Mouse (Mus musculus) limb, embryonic 10.5 days (tissue): ENCODE measurements around the gene Prkch. TPM values are rescaled to one million over a fixed set of nuclear protein-coding genes. Genes with fewer than 3 reads are reported as not detected.
A peak's percentile ranks its signal among the peaks of the same experiment; 100 is the strongest.

Experiments used
- DNase-seq: peaks from one replicate; pipeline ENCODE4 v3.0.0-alpha.2; 2017; ENCODE audit warnings: low spot score
- H3K27ac ChIP-seq: fragments of 300-500 bp; sonication (generic); 2 replicates; pipeline ENCODE4 v1.5.1; 2016; ENCODE audit warnings: mild to moderate bottlenecking
- H3K27me3 ChIP-seq: fragments of 300-500 bp; sonication (generic); 2 replicates; pipeline ENCODE4 v1.6.1; 2016; ENCODE audit warnings: low read depth, mild to moderate bottlenecking; ENCODE audit not compliant: poor library complexity, severe bottlenecking
- H3K36me3 ChIP-seq: fragments of 300-500 bp; sonication (generic); 2 replicates; pipeline ENCODE4 v1.6.1; 2016; ENCODE audit warnings: mild to moderate bottlenecking, moderate library complexity
- H3K4me1 ChIP-seq: fragments of 300-500 bp; sonication (generic); 2 replicates; pipeline ENCODE4 v1.6.1; 2016
- H3K4me3 ChIP-seq: fragments of 300-500 bp; sonication (generic); 2 replicates; pipeline ENCODE4 v1.5.1; 2016; ENCODE audit warnings: mild to moderate bottlenecking, moderate library complexity
- H3K9me3 ChIP-seq: fragments of 300-500 bp; sonication (generic); replicated peaks from 2 replicates; pipeline ENCODE4 v1.6.1; 2016; ENCODE audit warnings: mild to moderate bottlenecking
- WGBS: fragments of 180-500 bp; shearing (Covaris S2); methylation state at CpG from one replicate; pipeline ENCODE4 v1.1.7; 2016; 5-methylcytosine and 5-hydroxymethylcytosine counted together
- polyA plus RNA-seq: library from polyadenylated mRNA; unstranded; fragments of >200 nt; fragmentation: Nextera tagmentation; extraction: Ambion mirVana; gene quantifications from 2 replicates; pipeline ENCODE4 v1.2.1, GENCODE M21; 2016

Prkch gene
- polyA plus RNA-seq, 1 experiment from 2014 or later, result 7.4 TPM

DNA sequence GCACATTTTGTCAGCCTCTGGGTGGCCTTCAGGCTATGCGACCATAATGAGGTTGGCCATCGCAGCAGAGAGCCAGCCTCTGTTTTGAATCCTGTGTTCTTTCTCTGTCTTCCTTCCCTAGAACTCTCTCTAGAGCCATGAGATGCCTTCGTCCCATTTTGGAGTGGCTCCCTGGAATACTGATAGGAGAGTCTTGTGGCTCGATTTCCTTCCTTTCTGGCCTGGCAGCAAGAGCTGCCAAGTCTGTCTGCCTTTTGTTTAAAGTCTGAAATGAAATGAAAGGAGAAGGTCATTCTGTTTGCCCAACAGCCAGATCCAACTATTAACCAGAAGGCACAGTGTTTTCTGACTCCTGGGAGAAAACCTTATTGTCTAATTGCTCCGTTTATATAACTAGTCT, 184.2 kb downstream of the Prkch start:
- no peaks in the 10 kb centered on the region for H3K9me3 ChIP-seq
- H3K27ac ChIP-seq, result no peak overlapping the region
- WGBS, result 87% methylated on average over 5 of the region's 5 CpGs
- no peaks in the 10 kb centered on the region for H3K36me3 ChIP-seq
- H3K27me3 ChIP-seq, result no peaks in the 10 kb centered on the region
- no peak for DNase-seq
- H3K4me1 ChIP-seq, result peaks cover 12% of the 10 kb centered on the region; the same call in 1 of the 2 replicates
- H3K4me3 ChIP-seq, result no peak overlapping the region

DNA sequence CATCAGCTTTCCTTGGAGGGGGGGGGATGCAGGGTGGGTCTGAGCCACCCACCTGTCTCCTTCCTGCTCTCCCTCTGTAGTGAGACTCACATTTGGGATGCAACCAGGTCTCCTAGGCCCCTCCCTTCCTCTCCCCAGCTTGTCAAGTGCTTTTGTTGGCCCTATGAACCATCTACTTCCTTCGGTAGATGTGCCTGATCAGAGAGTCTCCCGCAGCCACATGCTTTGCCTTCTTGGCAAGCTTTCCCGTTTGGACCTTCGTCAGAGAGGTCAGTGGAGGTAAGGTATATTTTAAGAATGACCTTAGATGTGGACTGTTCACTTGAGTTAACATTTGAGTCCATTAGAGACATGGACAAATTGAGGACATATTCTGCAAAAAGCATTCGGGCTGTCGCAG, 184.9 kb downstream of the Prkch start:
- WGBS, result 93% methylated on average over 6 of the region's 6 CpGs
- Histone ChIP-seq H3K4me3 (no peak overlapping the region), H3K27me3 (no peaks in the 10 kb centered on the region), H3K27ac (no peak overlapping the region), H3K4me1 (peaks cover 9% of the 10 kb centered on the region; the same call in 1 of the 2 replicates), H3K36me3 (no peaks in the 10 kb centered on the region), H3K9me3 (no peaks in the 10 kb centered on the region)
- DNase-seq, result no peak

DNA sequence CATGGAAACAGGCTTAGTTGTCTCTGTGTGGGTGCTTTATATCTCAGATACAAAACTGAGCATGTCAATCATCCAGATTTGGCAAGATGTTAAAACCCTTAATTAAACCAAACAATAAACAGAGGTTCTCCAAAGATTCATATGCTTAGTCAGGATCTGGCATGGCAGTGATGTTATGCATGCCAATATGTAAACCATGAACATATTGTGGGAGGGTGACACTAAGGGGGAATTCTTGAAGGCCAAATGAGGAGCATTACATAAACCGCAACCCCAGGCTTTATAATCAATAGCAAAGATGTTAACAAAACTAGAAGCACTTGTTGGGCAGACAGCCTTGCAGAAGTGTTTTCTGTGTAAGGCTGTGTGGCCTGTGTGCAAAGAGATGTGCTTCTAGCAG, 186.2 kb downstream of the Prkch start:
- Histone ChIP-seq H3K36me3 (no peaks in the 10 kb centered on the region), H3K9me3 (no peaks in the 10 kb centered on the region), H3K4me3 (no peak overlapping the region), H3K4me1 (no peaks in the 10 kb centered on the region), H3K27me3 (no peaks in the 10 kb centered on the region), H3K27ac (no peak overlapping the region)
- WGBS, result 97% methylated on average over 1 of the region's 1 CpGs
- no peak for DNase-seq

DNA sequence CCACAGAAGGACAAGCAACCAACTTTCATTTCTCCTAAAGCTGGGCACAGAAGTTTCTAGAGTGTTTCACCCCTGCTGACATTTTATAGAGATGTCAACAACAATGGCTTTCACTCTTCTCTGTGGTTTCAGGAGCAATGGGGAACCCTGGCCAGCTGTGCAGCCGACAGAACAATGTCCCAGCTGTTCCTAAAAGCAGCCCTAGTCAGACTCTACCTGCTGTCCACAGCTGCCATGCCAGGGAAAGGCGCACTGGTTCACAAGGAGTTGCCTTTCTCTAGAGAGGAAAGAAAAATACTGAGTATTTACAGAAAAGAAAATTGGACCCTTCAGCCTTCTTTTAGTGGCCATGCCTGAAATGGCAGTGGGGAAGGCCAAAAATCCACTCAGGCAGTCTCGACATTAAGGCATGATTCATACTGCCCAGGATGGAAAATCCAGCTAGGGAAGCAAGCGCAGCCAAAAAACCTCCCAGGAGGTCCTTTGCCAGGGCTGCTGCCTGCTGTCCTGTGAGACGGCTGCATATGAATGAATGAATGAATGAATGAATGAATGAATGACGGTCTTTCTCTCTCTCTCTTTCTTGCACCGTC, 190.3 kb downstream of the Prkch start:
- Histone ChIP-seq H3K4me1 (peaks cover 8% of the 10 kb centered on the region), H3K4me3 (no peak overlapping the region), H3K9me3 (no peaks in the 10 kb centered on the region), H3K27me3 (no peaks in the 10 kb centered on the region), H3K27ac (no peak overlapping the region), H3K36me3 (no peaks in the 10 kb centered on the region)
- no peak for DNase-seq
- WGBS, result 88% methylated on average over 7 of the region's 7 CpGs

DNA sequence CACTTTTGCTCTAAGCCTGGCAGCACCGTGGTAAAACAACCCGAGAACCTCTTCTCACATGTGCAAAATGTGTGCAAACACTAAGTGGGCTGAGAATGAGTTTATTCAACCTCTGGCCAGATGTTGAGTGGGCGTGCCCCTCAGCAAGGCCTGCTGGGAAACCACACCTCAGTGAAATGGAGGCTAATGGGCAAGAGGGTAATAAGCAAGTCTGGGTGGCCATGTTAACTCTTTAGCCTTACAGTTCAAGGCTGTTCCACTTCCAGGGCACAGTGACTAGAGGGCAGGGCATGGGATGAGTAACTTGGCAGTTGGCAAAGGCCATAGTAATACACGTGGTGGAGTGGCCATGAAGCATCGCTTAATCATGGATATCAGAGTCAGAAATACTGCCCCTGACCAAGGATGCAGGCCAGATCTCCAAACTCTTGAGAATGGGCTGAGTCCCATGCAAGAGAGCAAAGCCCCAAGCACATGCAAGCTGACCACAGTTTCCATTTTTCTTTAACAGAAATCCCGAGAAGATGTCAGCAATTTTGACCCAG, 191.9 kb downstream of the Prkch start:
- 92% methylated on average over 6 of the region's 6 CpGs for WGBS
- no peak for DNase-seq
- no peak overlapping the region for H3K27ac ChIP-seq

DNA sequence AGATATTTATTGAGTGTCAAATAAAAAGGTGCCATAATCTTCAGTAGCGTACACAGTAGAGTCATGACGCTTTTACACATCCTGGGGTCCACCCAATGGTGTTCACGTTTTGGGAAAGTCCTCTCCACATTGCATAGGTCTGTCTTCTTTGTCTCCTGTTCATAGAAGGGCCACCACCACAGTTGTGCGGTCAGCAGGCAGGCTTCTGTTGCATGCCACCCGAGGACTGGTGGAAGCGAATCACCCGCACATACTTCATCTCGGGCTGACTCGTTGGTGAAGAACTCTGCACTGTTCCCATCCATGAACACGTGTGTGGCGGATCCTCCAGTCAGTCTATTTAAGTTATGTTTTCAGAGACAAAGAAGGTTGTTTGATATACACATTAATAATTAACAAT, 193.1 kb downstream of the Prkch start:
- no peaks in the 10 kb centered on the region for H3K27me3 ChIP-seq
- H3K9me3 ChIP-seq, result no peaks in the 10 kb centered on the region
- DNase-seq, result no peak
- no peak overlapping the region for H3K4me3 ChIP-seq
- H3K36me3 ChIP-seq, result no peaks in the 10 kb centered on the region
- peaks cover 14% of the 10 kb centered on the region for H3K4me1 ChIP-seq
- H3K27ac ChIP-seq, result no peak overlapping the region
- WGBS, result 92% methylated on average over 11 of the region's 11 CpGs

More for the DNA sequence above, 191.9 kb downstream of the Prkch start:
- Histone ChIP-seq H3K27me3 (no peaks in the 10 kb centered on the region), H3K36me3 (no peaks in the 10 kb centered on the region), H3K4me1 (peaks cover 14% of the 10 kb centered on the region), H3K9me3 (no peaks in the 10 kb centered on the region), H3K4me3 (no peak overlapping the region)

DNA sequence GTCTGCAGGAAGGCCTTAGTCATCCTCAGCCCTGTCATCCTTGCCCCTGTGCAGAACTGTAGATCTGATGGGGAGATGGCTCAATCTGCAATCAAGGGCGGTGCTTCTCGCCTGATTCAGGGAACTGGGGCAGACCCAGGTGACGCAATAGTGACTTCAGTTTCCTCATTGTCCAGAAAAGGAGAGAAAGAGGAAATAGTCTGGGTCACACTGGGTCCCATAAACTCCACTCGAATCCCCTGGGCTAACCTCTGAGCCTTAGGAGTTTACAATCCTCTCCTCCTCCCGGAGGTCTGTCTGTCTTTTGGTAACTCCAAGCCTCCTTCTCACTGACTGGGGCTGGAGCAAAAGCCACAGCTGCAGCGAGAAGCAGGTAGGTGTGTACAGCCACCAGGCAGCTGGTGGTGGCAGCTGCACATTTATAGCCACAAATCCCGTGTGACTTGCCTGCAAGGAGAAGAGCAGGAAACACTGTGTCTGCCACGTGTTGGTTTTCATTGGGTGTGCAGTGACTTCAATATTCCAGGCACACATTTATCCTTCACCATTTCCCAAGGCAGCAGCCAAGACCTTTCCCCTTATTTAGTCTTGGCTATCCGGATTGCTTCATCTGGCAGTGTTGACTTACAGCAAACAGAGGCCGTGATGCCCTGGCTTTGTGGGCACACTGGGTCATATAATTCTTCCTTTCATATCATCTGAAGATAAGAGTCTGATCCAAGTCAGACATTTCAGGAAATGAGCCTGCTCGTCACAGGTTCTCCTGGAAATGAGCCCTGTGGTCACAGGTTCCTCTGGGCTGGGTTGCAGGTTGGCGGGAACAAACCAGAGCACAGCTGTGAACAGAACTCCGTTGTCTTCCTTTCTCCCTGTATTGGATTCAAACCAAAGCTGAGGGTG, 195.0 kb downstream of the Prkch start:
- no peaks in the 10 kb centered on the region for H3K9me3 ChIP-seq
- 72% methylated on average over 13 of the region's 13 CpGs for WGBS
- H3K36me3 ChIP-seq, result no peaks in the 10 kb centered on the region
- H3K27me3 ChIP-seq, result no peaks in the 10 kb centered on the region
- DNase-seq, result no peak
- no peak overlapping the region for H3K4me3 ChIP-seq
- peaks cover 14% of the 10 kb centered on the region for H3K4me1 ChIP-seq
- H3K27ac ChIP-seq, result no peak overlapping the region; the same call in 1 of the 2 replicates

DNA sequence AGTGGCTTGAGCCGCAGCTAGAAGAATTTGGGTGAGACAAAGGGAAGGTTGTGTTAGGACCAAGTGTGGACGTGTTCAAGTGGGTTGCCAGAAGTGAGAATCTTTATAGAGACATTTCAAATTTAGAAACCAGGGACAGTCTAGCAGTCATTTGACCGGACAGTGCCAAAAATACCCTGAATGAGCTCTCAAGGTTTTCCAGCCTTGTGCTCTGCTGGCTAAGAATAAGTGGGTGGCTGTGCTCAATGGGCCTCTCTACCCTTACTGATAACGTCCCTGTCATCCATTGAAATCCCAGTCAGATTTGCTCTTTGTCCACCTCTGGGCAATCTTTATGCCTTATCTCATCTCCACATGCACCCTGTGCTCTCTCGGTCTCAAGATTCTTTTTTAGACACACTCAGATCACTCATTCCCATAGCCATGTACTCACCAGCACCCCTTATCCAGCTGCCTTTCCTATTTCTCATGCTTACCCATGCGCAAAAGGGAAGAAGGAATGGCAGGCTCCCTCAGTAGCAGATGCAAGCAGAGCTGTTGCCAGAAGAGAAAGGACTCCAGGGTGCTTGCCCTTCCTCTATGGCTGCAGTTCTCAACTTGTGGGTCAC, 196.9 kb downstream of the Prkch start:
- no peak overlapping the region for H3K27ac ChIP-seq

DNA sequence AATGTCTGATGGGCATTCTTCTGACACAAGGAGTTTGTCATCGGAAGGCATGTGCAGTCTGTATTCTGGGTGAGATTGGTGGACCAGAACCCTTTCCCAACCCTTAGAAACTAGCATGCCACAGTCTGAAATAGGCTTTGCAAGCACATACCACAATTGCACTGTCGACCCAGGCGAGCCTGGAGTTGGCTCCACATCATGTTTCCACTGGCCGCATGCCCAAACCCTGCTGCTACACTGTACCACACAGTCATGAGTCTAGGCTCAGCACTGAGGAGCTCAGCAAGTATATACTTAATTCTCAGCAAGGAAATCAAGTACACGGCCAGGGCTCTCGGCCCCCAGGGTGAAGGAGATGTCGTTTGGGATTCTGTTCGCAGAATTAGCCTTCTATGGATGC, 202.3 kb downstream of the Prkch start:
- no peak for DNase-seq
- Histone ChIP-seq H3K9me3 (no peaks in the 10 kb centered on the region), H3K27ac (no peak overlapping the region), H3K4me3 (no peak overlapping the region), H3K4me1 (peaks cover 11% of the 10 kb centered on the region), H3K36me3 (no peaks in the 10 kb centered on the region), H3K27me3 (0 out of 2 replicates have a peak, but pooled peaks cover 6% of the 10 kb centered on the region)
- WGBS, result 91% methylated on average over 8 of the region's 8 CpGs

More for the DNA sequence above, 196.9 kb downstream of the Prkch start:
- Histone ChIP-seq H3K4me3 (no peak overlapping the region), H3K4me1 (peaks cover 14% of the 10 kb centered on the region), H3K36me3 (no peaks in the 10 kb centered on the region), H3K27me3 (no peaks in the 10 kb centered on the region), H3K9me3 (no peaks in the 10 kb centered on the region)
- WGBS, result 90% methylated on average over 6 of the region's 6 CpGs
- no peak for DNase-seq

DNA sequence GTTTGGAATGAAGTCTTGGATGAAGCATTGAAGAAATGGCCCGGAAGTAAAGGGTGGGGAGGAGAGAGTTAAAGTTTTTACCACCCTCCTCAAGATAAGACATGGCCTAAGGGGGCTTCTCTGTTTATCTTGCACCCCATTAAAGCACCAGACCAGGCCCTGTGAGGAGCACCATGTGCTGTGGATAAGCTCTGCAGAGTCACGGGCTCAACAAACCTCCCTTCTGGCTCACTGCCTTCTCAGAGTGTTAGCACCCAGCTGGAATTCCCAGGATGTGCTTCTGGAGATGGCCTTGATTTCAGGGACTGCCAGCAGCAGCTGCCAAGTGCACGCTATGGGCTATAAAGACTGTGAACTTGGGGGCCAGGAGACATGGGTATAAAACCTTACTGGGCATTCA, 204.3 kb downstream of the Prkch start:
- H3K9me3 ChIP-seq, result no peaks in the 10 kb centered on the region
- WGBS, result 51% methylated on average over 3 of the region's 3 CpGs
- no peak overlapping the region for H3K4me3 ChIP-seq
- no peak overlapping the region for H3K27ac ChIP-seq
- H3K36me3 ChIP-seq, result no peaks in the 10 kb centered on the region
- H3K4me1 ChIP-seq, result peaks cover 19% of the 10 kb centered on the region
- no peak for DNase-seq
- peaks cover 21% of the 10 kb centered on the region for H3K27me3 ChIP-seq

DNA sequence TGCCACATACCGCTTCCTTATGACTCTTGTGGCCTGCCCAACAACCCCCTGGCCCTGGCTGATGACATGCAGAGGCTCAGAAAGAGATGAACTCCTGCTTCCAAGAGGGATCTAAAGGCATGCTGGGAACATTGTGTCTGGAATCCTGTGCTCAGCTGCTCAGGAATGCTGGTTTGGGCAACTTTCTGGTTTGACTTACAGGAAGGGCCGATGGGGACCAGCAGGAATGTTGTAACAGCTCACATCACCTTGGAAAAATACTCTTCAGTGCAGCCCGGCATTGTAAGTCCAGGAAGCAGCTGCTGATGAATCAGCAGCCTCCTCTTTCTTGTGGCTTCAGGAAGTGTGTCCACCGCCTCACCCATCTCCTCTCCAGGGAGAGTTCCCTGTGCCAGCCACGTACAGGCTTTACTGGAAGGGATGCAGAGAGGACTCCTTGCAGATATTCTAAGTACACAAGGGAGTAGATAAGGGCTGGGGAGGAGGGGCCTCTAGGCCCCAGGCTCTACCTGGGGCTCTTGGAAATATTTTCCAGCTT, 206.0 kb downstream of the Prkch start:
- Histone ChIP-seq H3K27me3 (peaks cover 39% of the 10 kb centered on the region), H3K4me3 (no peak overlapping the region), H3K9me3 (no peaks in the 10 kb centered on the region), H3K27ac (peak overlapping the region; percentile 28; the same call in 1 of the 2 replicates), H3K4me1 (peaks cover 26% of the 10 kb centered on the region), H3K36me3 (no peaks in the 10 kb centered on the region)
- 62% methylated on average over 5 of the region's 5 CpGs for WGBS
- DNase-seq, result no peak

DNA sequence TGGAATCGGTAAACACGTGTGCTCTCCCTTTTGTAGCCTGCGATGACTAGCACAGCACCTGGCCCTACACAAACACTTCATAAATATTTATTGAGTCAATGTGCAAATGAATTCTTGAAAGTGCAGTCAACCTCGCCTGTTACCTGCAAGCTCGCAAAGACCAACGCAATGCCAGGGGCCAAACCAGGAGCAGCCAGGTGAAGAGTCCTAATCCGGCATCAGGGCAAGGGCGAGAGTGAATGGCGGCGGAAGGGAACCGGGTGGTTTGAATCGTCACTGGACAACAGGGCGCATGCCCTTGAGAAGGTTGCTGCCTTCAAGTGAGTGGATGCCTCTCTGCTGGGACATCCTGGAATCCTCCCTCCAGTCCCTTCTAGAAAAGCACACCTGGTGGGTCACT, 208.6 kb downstream of the Prkch start:
- Histone ChIP-seq H3K4me1 (peaks cover 26% of the 10 kb centered on the region), H3K27ac (no peak overlapping the region; the same call in 1 of the 2 replicates), H3K9me3 (no peaks in the 10 kb centered on the region), H3K27me3 (peaks cover 48% of the 10 kb centered on the region), H3K4me3 (no peak overlapping the region), H3K36me3 (no peaks in the 10 kb centered on the region)
- WGBS, result 53% methylated on average over 13 of the region's 13 CpGs
- no peak for DNase-seq
